7 mouse cellular contexts compared by ENCODE assay signal in genomic region chrX:152144742-152145214, GRCm38 (mm10). TPM values are rescaled to one million over a fixed set of nuclear protein-coding genes. Genes with fewer than 3 reads are reported as not detected.
DNase-seq lines count a peak whose midpoint lies in the region; ATAC-seq lines count a peak whose summit lies in the region.

No protein-coding gene starts in this region.

- peak overlapping the region; percentile 68 for H3K9ac ChIP-seq in limb, embryonic 12.5 days (replicated peaks)
- H3K9ac ChIP-seq in neural tube, embryonic 11.5 days (ENCODE audit: low read length), result peak overlapping the region; percentile 63

- 14% methylated on average over 40 of the region's 42 CpGs for WGBS in limb, embryonic 12.5 days
- WGBS in neural tube, embryonic 11.5 days, result 12% methylated on average over 39 of the region's 42 CpGs

- H3K9me3 ChIP-seq in limb, embryonic 12.5 days, result no peaks in the 10 kb centered on the region
- no peaks in the 10 kb centered on the region for H3K9me3 ChIP-seq in neural tube, embryonic 11.5 days (ENCODE audit: control insufficient read depth, low read length)

- intact Hi-C loops in gastrocnemius, postnatal 14 days (cut with DNase I; ENCODE audit: low total_unique reads), result no loop called here

- H3K4me1 ChIP-seq in limb, embryonic 12.5 days (replicated peaks), result no peaks in the 10 kb centered on the region; the same call in 1 of the 2 replicates
- H3K4me1 ChIP-seq in neural tube, embryonic 11.5 days (ENCODE audit: control insufficient read depth, insufficient read depth, low read length), result no peaks in the 10 kb centered on the region

- peaks cover 72% of the 10 kb centered on the region for H3K27me3 ChIP-seq in limb, embryonic 12.5 days
- H3K27me3 ChIP-seq in neural tube, embryonic 11.5 days (ENCODE audit: control insufficient read depth, insufficient read depth, low read length), result peaks cover 56% of the 10 kb centered on the region

- peak overlapping the region; percentile 64 for H3K4me3 ChIP-seq in limb, embryonic 12.5 days (replicated peaks)
- H3K4me3 ChIP-seq in neural tube, embryonic 11.5 days (ENCODE audit: low read depth, low read length), result peak overlapping the region; percentile 65

- H3K4me2 ChIP-seq in limb, embryonic 12.5 days, result peak overlapping the region; percentile 76
- peak overlapping the region; percentile 87 for H3K4me2 ChIP-seq in neural tube, embryonic 11.5 days (ENCODE audit: low read depth)

- peak; percentile 16 for DNase-seq in retina, postnatal 1 day
- DNase-seq in retina, embryonic 14.5 days (ENCODE audit: low spot score), result no peak
- DNase-seq in cerebellum, postnatal 10 days, result peak; percentile 46 to 48
- DNase-seq in neural tube, embryonic 11.5 days (ENCODE audit: low spot score), result peak; percentile 27
- DNase-seq in gastrocnemius, postnatal 14 days, result no peak

- H3K36me3 ChIP-seq in limb, embryonic 12.5 days, result no peaks in the 10 kb centered on the region
- H3K36me3 ChIP-seq in neural tube, embryonic 11.5 days (ENCODE audit: control insufficient read depth, insufficient read depth, low read length), result no peaks in the 10 kb centered on the region

- H3K27ac ChIP-seq in limb, embryonic 12.5 days, result no peak overlapping the region
- H3K27ac ChIP-seq in neural tube, embryonic 11.5 days (ENCODE audit: low read depth, low read length), result no peak overlapping the region

- ATAC-seq in granulocyte monocyte progenitor cell, adult 5-6 weeks (replicated peaks; ENCODE audit: poor library complexity, severe bottlenecking), result peak; percentile 51
- no peak for ATAC-seq in limb, embryonic 12.5 days (ENCODE audit: insufficient number of reproducible peaks, insufficient read depth, low FRiP score, low TSS enrichment, low read depth)
- no peak for ATAC-seq in neural tube, embryonic 11.5 days (ENCODE audit: insufficient read depth, low FRiP score, low TSS enrichment)

RNA-seq across cellular contexts. Expression of gene Iqsec2, which starts 0.7 kb away (rescaled TPM):
- total RNA-seq in granulocyte monocyte progenitor cell, adult 5-6 weeks (2014; fragmentation: Nextera tagmentation), result 7.4 and 10.5 TPM in 2 replicates
- 0.60 and 5.3 TPM in 2 replicates for total RNA-seq in granulocyte monocyte progenitor cell, adult 5-6 weeks (2017)
- polyA plus RNA-seq in limb, embryonic 12.5 days (2016; fragmentation: Nextera tagmentation; extraction: Ambion mirVana), result 1.4 TPM in 2 replicates
- 0.94 and 1.8 TPM in 2 replicates for polyA plus RNA-seq in neural tube, embryonic 11.5 days (2014; fragmentation: Nextera tagmentation; extraction: Ambion mirVana)
- 10 to 100 TPM; 15.7 to 18.3 TPM for total RNA-seq in gastrocnemius, postnatal 14 days (2021)

Comparison
In these comparisons a context has a peak if more than half of its experiments do, and no peak if none do; other contexts are left out.
1. DNase-seq: peak in retina, postnatal 1 day (single experiment), cerebellum, postnatal 10 days (2 of 2) and neural tube, embryonic 11.5 days (single experiment); none in retina, embryonic 14.5 days (single experiment) and gastrocnemius, postnatal 14 days (single experiment).